Mouse (Mus musculus) right cerebral cortex, postnatal 10 days (tissue): ENCODE results near the gene Flt4.
"Not testable (repeated sequence)": the region's sequence is repeated elsewhere in the genome, so short reads cannot be mapped to it uniquely, and the experiment has no call there.

Experiments used
- DNase-seq, 2 experiments: peaks; one replicate each; pipeline ENCODE4 v3.0.0; 2021; ENCODE audit warnings: low spot score in 2 of 2

Gene Flt4

GRCm38 (mm10) chr11:49608938-49609867 is at the start of gene Flt4:
Gene Flt4 (plus strand): TSS chr11:49609263.
- DNase-seq = not testable (repeated sequence)

- not testable (repeated sequence) for DNase-seq
Measured at GRCm38 (mm10) chr11:49575054-49575453, 34.0 kb upstream of the Flt4 start.

- DNase-seq = not testable (repeated sequence)
Measured at GRCm38 (mm10) chr11:49580452-49580851, 28.6 kb upstream of the Flt4 start.

- no peak for DNase-seq
Measured at GRCm38 (mm10) chr11:49590213-49590612, 18.9 kb upstream of the Flt4 start.

GRCm38 (mm10) chr11:49597149-49597548 is 11.9 kb upstream of the Flt4 start:
- DNase-seq = not testable (repeated sequence)

- not testable (repeated sequence) for DNase-seq
Measured at GRCm38 (mm10) chr11:49608306-49608705, 757 bp upstream of the Flt4 start.

- not testable (repeated sequence) for DNase-seq
Measured at GRCm38 (mm10) chr11:49609868-49610824, 1.1 kb downstream of the Flt4 start.

GRCm38 (mm10) chr11:49611349-49611748 is 2.3 kb downstream of the Flt4 start:
- not testable (repeated sequence) for DNase-seq

- no peak for DNase-seq
Measured at GRCm38 (mm10) chr11:49612154-49612553, 3.1 kb downstream of the Flt4 start.

GRCm38 (mm10) chr11:49613349-49613748 is 4.3 kb downstream of the Flt4 start:
- DNase-seq = no peak

- DNase-seq = no peak
Measured at GRCm38 (mm10) chr11:49615856-49616725, 7.0 kb downstream of the Flt4 start.

- no peak for DNase-seq
Measured at GRCm38 (mm10) chr11:49618476-49618875, 9.4 kb downstream of the Flt4 start.

- DNase-seq = no peak
Measured at GRCm38 (mm10) chr11:49621953-49622352, 12.9 kb downstream of the Flt4 start.

- DNase-seq = no peak
Measured at GRCm38 (mm10) chr11:49624156-49624555, 15.1 kb downstream of the Flt4 start.

GRCm38 (mm10) chr11:49625863-49626262 is 16.8 kb downstream of the Flt4 start:
- no peak for DNase-seq

- DNase-seq = no peak
Measured at GRCm38 (mm10) chr11:49626748-49627147, 17.7 kb downstream of the Flt4 start.

- no peak for DNase-seq
Measured at GRCm38 (mm10) chr11:49631154-49631553, 22.1 kb downstream of the Flt4 start.

GRCm38 (mm10) chr11:49632256-49632655 is 23.2 kb downstream of the Flt4 start:
- DNase-seq = no peak

GRCm38 (mm10) chr11:49634101-49634500 is 25.0 kb downstream of the Flt4 start:
- DNase-seq = no peak

- DNase-seq = no peak
Measured at GRCm38 (mm10) chr11:49635671-49636070, 26.6 kb downstream of the Flt4 start.

- DNase-seq = no peak
Measured at GRCm38 (mm10) chr11:49636449-49636848, 27.4 kb downstream of the Flt4 start.
